Mouse (Mus musculus) brown adipose tissue, adult 24 weeks (tissue): Measurements from ENCODE around the gene Ppfia3. TPM values are rescaled to one million over a fixed set of nuclear protein-coding genes. Genes with fewer than 3 reads are reported as not detected.

ENCODE experiments used
- H3K27ac ChIP-seq: fragments of 200-500 bp; replicated peaks from 2 replicates; pipeline ENCODE4 v1.5.1; 2012; ENCODE audit warnings: low read depth, mild to moderate bottlenecking, low read length
- H3K4me1 ChIP-seq: fragments of 200-500 bp; 2 replicates; pipeline ENCODE4 v1.6.1; 2012; ENCODE audit warnings: low read length, mixed read lengths; ENCODE audit not compliant: control insufficient read depth, insufficient read depth, insufficient read length
- H3K4me3 ChIP-seq: fragments of 200-500 bp; 2 replicates; pipeline ENCODE4 v1.5.1; 2012; ENCODE audit warnings: low read depth, mild to moderate bottlenecking, low read length, moderate library complexity; ENCODE audit not compliant: insufficient read depth
- polyA plus RNA-seq: library from polyadenylated mRNA; stranded (reverse); fragments of >200 nt; gene quantifications from 2 replicates; pipeline ENCODE4 v1.2.4, GENCODE M21; 2012; ENCODE audit not compliant: missing spikeins, insufficient read depth, insufficient read length

Gene Ppfia3
- polyA plus RNA-seq, 1 experiment = not detected

- peaks cover 11% of the 10 kb centered on the region; the same call in 1 of the 2 replicates for H3K4me1 ChIP-seq
- peak overlapping the region; percentile 5; the same call in 1 of the 2 replicates for H3K4me3 ChIP-seq
- no peak overlapping the region for H3K27ac ChIP-seq
Observed at GRCm38 (mm10) chr7:45341303-45341702, 25.5 kb downstream of the Ppfia3 start.

- peak overlapping the region; percentile 49; the same call in 1 of the 2 replicates for H3K4me3 ChIP-seq
- H3K27ac ChIP-seq = no peak overlapping the region
- peaks cover 11% of the 10 kb centered on the region; the same call in 1 of the 2 replicates for H3K4me1 ChIP-seq
Observed at GRCm38 (mm10) chr7:45340669-45341068, 26.1 kb downstream of the Ppfia3 start.

GRCm38 (mm10) chr7:45340066-45340442, 26.8 kb downstream of the Ppfia3 start:
- no peak overlapping the region for H3K27ac ChIP-seq
- peaks cover 11% of the 10 kb centered on the region; the same call in 1 of the 2 replicates for H3K4me1 ChIP-seq
- peak overlapping the region; percentile 49 for H3K4me3 ChIP-seq

GRCm38 (mm10) chr7:45339410-45340065, 27.3 kb downstream of the Ppfia3 start:
- Histone ChIP-seq H3K4me1 (peaks cover 11% of the 10 kb centered on the region; the same call in 1 of the 2 replicates), H3K4me3 (peak overlapping the region; percentile 49), H3K27ac (no peak overlapping the region)

GRCm38 (mm10) chr7:45338161-45338911, 28.5 kb downstream of the Ppfia3 start:
- Histone ChIP-seq H3K4me3 (0 out of 2 replicates have a peak overlapping the region, but pooled peaks have one; percentile 49), H3K27ac (no peak overlapping the region), H3K4me1 (peaks cover 11% of the 10 kb centered on the region; the same call in 1 of the 2 replicates)

- H3K27ac ChIP-seq = no peak overlapping the region
- no peak overlapping the region for H3K4me3 ChIP-seq
- peaks cover 16% of the 10 kb centered on the region for H3K4me1 ChIP-seq
Observed at GRCm38 (mm10) chr7:45337469-45337868, 29.4 kb downstream of the Ppfia3 start.

GRCm38 (mm10) chr7:45336319-45336718, 30.5 kb downstream of the Ppfia3 start:
- Histone ChIP-seq H3K4me1 (peaks cover 22% of the 10 kb centered on the region), H3K27ac (no peak overlapping the region), H3K4me3 (no peak overlapping the region)

GRCm38 (mm10) chr7:45335056-45335455, 31.8 kb downstream of the Ppfia3 start, which contains the start of gene Hrc:
Hrc (plus strand) TSS chr7:45335290.
- H3K27ac ChIP-seq = no peak within 1 kb of the TSS
- peaks cover 14% of the 10 kb centered on the region for H3K4me1 ChIP-seq
- no peak within 1 kb of the TSS; the same call in 1 of the 2 replicates for H3K4me3 ChIP-seq

GRCm38 (mm10) chr7:45334605-45335004, 32.2 kb downstream of the Ppfia3 start:
- Histone ChIP-seq H3K4me3 (no peak overlapping the region), H3K27ac (no peak overlapping the region), H3K4me1 (peaks cover 11% of the 10 kb centered on the region)

- H3K4me1 ChIP-seq = peaks cover 11% of the 10 kb centered on the region
- peak within 1 kb of the TSS; percentile 42; the same call in 1 of the 2 replicates for H3K27ac ChIP-seq
- peak within 1 kb of the TSS; percentile 74 for H3K4me3 ChIP-seq
Observed at GRCm38 (mm10) chr7:45333431-45333982, 33.3 kb downstream of the Ppfia3 start, which contains the start of gene Trpm4. Trpm4 (minus strand) TSS chr7:45333780.

- peak overlapping the region; percentile 42; the same call in 1 of the 2 replicates for H3K27ac ChIP-seq
- peaks cover 11% of the 10 kb centered on the region for H3K4me1 ChIP-seq
- H3K4me3 ChIP-seq = peak overlapping the region; percentile 74
Observed at GRCm38 (mm10) chr7:45332685-45333425, 34.0 kb downstream of the Ppfia3 start.

- Histone ChIP-seq H3K27ac (no peak overlapping the region), H3K4me1 (peaks cover 11% of the 10 kb centered on the region), H3K4me3 (no peak overlapping the region)
Observed at GRCm38 (mm10) chr7:45331502-45331901, 35.3 kb downstream of the Ppfia3 start.

GRCm38 (mm10) chr7:45328841-45329475, 37.9 kb downstream of the Ppfia3 start:
- Histone ChIP-seq H3K4me3 (no peak overlapping the region), H3K4me1 (peaks cover 11% of the 10 kb centered on the region), H3K27ac (no peak overlapping the region)

- Histone ChIP-seq H3K4me3 (no peak overlapping the region), H3K4me1 (no peaks in the 10 kb centered on the region), H3K27ac (no peak overlapping the region)
Observed at GRCm38 (mm10) chr7:45325800-45326199, 41.0 kb downstream of the Ppfia3 start.
